Mouse (Mus musculus): Measurements from ENCODE around the gene Cnot8. TPM values are rescaled to one million over a fixed set of nuclear protein-coding genes. Genes with fewer than 3 reads are reported as not detected.
"Not testable (repeated sequence)": the region's sequence is repeated elsewhere in the genome, so short reads cannot be mapped to it uniquely, and the experiment has no call there.

Cnot8 gene
- polyA plus RNA-seq, 1 experiment from 2014 or later, result 46.2 TPM

- Histone ChIP-seq H3K4me3 (ENCODE audit: low read depth, low read length) (no peak overlapping the region), H3K27ac (ENCODE audit: low read depth, low read length) (no peak overlapping the region), H3K4me2 (replicated peaks; ENCODE audit: low read depth) (no peak overlapping the region), H3K36me3 (ENCODE audit: control insufficient read depth, insufficient read depth) (no peaks in the 10 kb centered on the region), H3K9me3 (ENCODE audit: control insufficient read depth) (no peaks in the 10 kb centered on the region), H3K9ac (ENCODE audit: low read depth, low read length) (no peak overlapping the region), H3K4me1 (replicated peaks; ENCODE audit: control insufficient read depth, insufficient read depth, low read length) (no peaks in the 10 kb centered on the region), H3K27me3 (replicated peaks; ENCODE audit: control insufficient read depth, insufficient read depth, low read length) (no peaks in the 10 kb centered on the region)
- no peak for ATAC-seq
- WGBS, result 40% methylated on average over 5 of the region's 5 CpGs
- no peak for TF ChIP-seq CTCF (IDR thresholded peaks at IDR 0.05; ENCODE audit: low read depth)
These were observed 7.8 kb upstream of the Cnot8 start for GRCm38 (mm10) chr11:58096160-58096559.

DNA sequence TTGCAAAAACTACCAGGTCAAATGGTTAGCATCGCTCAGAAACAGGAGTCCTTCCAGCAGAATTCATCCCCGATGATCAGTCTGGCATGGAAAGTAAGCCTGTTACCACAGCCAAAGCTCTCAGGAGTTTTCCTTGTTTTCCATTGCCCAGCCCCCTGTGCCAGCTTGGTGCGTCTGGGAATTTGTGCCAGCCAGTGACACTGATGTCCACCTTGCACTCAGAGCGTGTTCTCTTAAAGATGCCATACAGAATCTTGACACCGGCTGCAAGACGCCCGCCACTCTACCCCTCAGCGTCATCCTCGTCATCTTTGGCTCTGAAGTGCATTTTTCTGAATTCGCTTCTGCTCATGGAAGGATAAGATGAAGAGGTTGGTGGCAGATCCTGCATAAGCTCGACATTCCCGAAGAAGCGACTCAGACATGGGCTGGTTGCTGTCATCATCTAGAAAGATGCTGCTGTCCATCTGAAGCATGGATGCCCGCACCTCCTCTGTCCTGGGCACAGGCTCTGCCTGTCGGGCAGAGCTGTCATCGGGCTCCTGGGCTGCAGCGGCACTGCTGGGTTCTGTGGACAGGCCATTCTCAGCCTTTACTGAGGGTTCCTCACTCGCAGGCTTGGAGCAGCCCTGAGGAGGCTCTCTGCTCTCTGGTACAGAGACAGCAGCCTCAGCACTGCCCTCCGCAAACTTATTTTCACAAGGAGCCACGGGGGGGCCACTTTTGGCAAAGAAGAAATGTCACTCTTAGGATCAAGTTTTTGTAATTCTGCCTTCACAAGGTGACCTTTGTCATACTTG lies 6.9 kb upstream of the Cnot8 start:
- Histone ChIP-seq H3K27ac (ENCODE audit: low read depth, low read length) (no peak overlapping the region), H3K9ac (ENCODE audit: low read depth, low read length) (no peak overlapping the region), H3K27me3 (replicated peaks; ENCODE audit: control insufficient read depth, insufficient read depth, low read length) (no peaks in the 10 kb centered on the region), H3K9me3 (ENCODE audit: control insufficient read depth) (no peaks in the 10 kb centered on the region), H3K4me3 (ENCODE audit: low read depth, low read length) (no peak overlapping the region), H3K36me3 (ENCODE audit: control insufficient read depth, insufficient read depth) (no peaks in the 10 kb centered on the region), H3K4me2 (replicated peaks; ENCODE audit: low read depth) (peak overlapping the region; percentile 74), H3K4me1 (replicated peaks; ENCODE audit: control insufficient read depth, insufficient read depth, low read length) (no peaks in the 10 kb centered on the region)
- no peak; the same call in 1 of the 2 replicates for TF ChIP-seq CTCF (IDR thresholded peaks at IDR 0.05; ENCODE audit: low read depth)
- ATAC-seq, result no peak
- WGBS, result 61% methylated on average over 20 of the region's 20 CpGs

DNA sequence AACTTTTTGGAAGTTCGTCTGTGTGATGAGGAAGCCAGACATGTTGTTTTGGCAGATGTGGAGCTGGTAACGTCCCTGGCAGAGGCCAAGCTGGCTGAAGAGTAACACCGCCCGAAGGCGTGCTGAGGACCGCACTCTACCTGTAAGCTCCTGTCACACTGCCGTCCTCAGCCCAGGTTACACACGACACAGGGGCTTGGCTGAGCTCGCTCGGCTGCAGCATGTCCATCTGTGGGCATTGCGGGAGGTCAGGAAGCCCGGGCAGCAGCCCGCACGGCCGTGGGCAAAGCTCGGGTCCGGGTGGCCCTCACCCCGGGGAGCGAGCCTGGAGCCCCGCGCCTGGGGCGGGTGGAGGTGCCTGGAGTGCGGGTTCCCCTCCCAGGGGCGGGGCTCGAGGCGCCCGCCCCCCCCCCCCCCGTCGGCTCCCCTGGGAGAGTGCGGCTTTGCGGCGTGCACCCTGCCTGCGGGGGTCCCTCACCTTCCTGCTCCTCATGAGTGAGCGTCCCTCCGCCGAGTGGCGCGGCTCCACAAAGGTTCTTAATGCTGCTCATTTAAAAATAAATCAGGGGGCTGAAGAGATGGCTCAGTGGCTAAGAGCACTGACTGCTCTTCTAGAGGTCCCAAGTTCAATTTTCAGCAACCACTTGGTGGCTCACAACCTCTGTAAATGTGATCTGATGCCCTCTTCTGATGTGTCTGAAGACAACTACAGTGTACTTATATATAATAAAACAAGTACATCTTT lies 6.2 kb upstream of the Cnot8 start:
- WGBS, result 6% methylated on average over 27 of the region's 38 CpGs
- no peak overlapping the region for H3K27ac ChIP-seq (ENCODE audit: low read depth, low read length)
- H3K4me2 ChIP-seq (replicated peaks; ENCODE audit: low read depth), result peak overlapping the region; percentile 74
- peak overlapping the region; percentile 33 for H3K4me3 ChIP-seq (ENCODE audit: low read depth, low read length)
- no peaks in the 10 kb centered on the region for H3K9me3 ChIP-seq (ENCODE audit: control insufficient read depth)
- peak; percentile 34; the same call in 1 of the 2 replicates for ATAC-seq
- no peak for TF ChIP-seq CTCF (IDR thresholded peaks at IDR 0.05; ENCODE audit: low read depth)
- H3K9ac ChIP-seq (ENCODE audit: low read depth, low read length), result no peak overlapping the region
- no peaks in the 10 kb centered on the region for H3K4me1 ChIP-seq (replicated peaks; ENCODE audit: control insufficient read depth, insufficient read depth, low read length)
- no peaks in the 10 kb centered on the region for H3K36me3 ChIP-seq (ENCODE audit: control insufficient read depth, insufficient read depth)
- H3K27me3 ChIP-seq (replicated peaks; ENCODE audit: control insufficient read depth, insufficient read depth, low read length), result no peaks in the 10 kb centered on the region

DNA sequence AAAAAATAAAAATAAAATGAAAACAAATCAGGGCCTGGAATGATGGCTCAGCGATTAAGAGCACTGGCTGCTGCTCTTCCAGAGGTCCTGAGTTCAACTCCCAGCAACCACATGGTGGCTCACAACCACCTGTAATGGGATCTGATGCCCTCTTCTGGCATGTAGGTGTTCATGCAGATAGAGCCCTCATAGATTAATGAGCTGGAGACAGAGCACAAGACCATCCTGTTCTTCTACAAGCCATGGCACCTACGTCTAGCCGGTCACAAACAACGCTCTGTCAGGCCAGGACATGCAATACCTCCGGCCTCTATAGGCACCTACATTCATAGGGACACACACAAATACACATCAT lies 5.6 kb upstream of the Cnot8 start:
- H3K27ac ChIP-seq (ENCODE audit: low read depth, low read length); ATAC-seq; H3K9ac ChIP-seq (ENCODE audit: low read depth, low read length); H3K4me1 ChIP-seq (replicated peaks; ENCODE audit: control insufficient read depth, insufficient read depth, low read length); H3K9me3 ChIP-seq (ENCODE audit: control insufficient read depth); H3K36me3 ChIP-seq (ENCODE audit: control insufficient read depth, insufficient read depth); H3K4me3 ChIP-seq (ENCODE audit: low read depth, low read length); H3K27me3 ChIP-seq (replicated peaks; ENCODE audit: control insufficient read depth, insufficient read depth, low read length): not testable (repeated sequence)
- WGBS, result 75% methylated on average over 5 of the region's 5 CpGs
- peak; percentile 65 for TF ChIP-seq CTCF (IDR thresholded peaks at IDR 0.05; ENCODE audit: low read depth)
- H3K4me2 ChIP-seq (replicated peaks; ENCODE audit: low read depth), result peak overlapping the region; percentile 74

GRCm38 (mm10) chr11:58100006-58100405 lies 3.9 kb upstream of the Cnot8 start:
- H3K9me3 ChIP-seq (ENCODE audit: control insufficient read depth), result no peaks in the 10 kb centered on the region
- no peak overlapping the region for H3K4me3 ChIP-seq (ENCODE audit: low read depth, low read length)
- 80% methylated on average over 2 of the region's 2 CpGs for WGBS
- H3K4me2 ChIP-seq (replicated peaks; ENCODE audit: low read depth), result no peak overlapping the region
- H3K9ac ChIP-seq (ENCODE audit: low read depth, low read length), result no peak overlapping the region
- no peak for TF ChIP-seq CTCF (IDR thresholded peaks at IDR 0.05; ENCODE audit: low read depth)
- no peaks in the 10 kb centered on the region for H3K27me3 ChIP-seq (replicated peaks; ENCODE audit: control insufficient read depth, insufficient read depth, low read length)
- peaks cover 3% of the 10 kb centered on the region; the same call in 1 of the 2 replicates for H3K4me1 ChIP-seq (replicated peaks; ENCODE audit: control insufficient read depth, insufficient read depth, low read length)
- ATAC-seq, result no peak
- no peak overlapping the region for H3K27ac ChIP-seq (ENCODE audit: low read depth, low read length)
- no peaks in the 10 kb centered on the region for H3K36me3 ChIP-seq (ENCODE audit: control insufficient read depth, insufficient read depth)

- TF ChIP-seq CTCF (IDR thresholded peaks at IDR 0.05; ENCODE audit: low read depth), result no peak
- H3K4me2 ChIP-seq (replicated peaks; ENCODE audit: low read depth), result no peak overlapping the region
- H3K36me3 ChIP-seq (ENCODE audit: control insufficient read depth, insufficient read depth), result no peaks in the 10 kb centered on the region
- no peaks in the 10 kb centered on the region for H3K27me3 ChIP-seq (replicated peaks; ENCODE audit: control insufficient read depth, insufficient read depth, low read length)
- no peak overlapping the region for H3K4me3 ChIP-seq (ENCODE audit: low read depth, low read length)
- H3K4me1 ChIP-seq (replicated peaks; ENCODE audit: control insufficient read depth, insufficient read depth, low read length), result peaks cover 3% of the 10 kb centered on the region; the same call in 1 of the 2 replicates
- no peaks in the 10 kb centered on the region for H3K9me3 ChIP-seq (ENCODE audit: control insufficient read depth)
- no peak for ATAC-seq
- no peak overlapping the region for H3K27ac ChIP-seq (ENCODE audit: low read depth, low read length)
- H3K9ac ChIP-seq (ENCODE audit: low read depth, low read length), result no peak overlapping the region
- WGBS, result 77% methylated on average over 4 of the region's 4 CpGs
These were observed 2.7 kb upstream of the Cnot8 start for GRCm38 (mm10) chr11:58101194-58101720.
